Mouse (Mus musculus): ENCODE results near the gene Ccdc130. TPM values are rescaled to one million over a fixed set of nuclear protein-coding genes. Genes with fewer than 3 reads are reported as not detected.
"Not testable (repeated sequence)": the region's sequence is repeated elsewhere in the genome, so short reads cannot be mapped to it uniquely, and the experiment has no call there.

Ccdc130 gene
- polyA plus RNA-seq (2014; fragmentation: Nextera tagmentation; extraction: Ambion mirVana), result 22.5 and 28.8 TPM in 2 replicates

GRCm38 (mm10) chr8:84269950-84270773, at the start of gene Ccdc130:
TSS of gene Ccdc130 (minus strand) at chr8:84270380.
- no peaks in the 10 kb centered on the region for H3K9me3 ChIP-seq (ENCODE audit: control insufficient read depth, low read length)
- peak; percentile 99 for ATAC-seq (ENCODE audit: low read depth)
- peak within 1 kb of the TSS; percentile 75 for H3K4me3 ChIP-seq (ENCODE audit: low read depth, low read length)
- H3K9ac ChIP-seq (replicated peaks; ENCODE audit: low read depth, low read length), result peak within 1 kb of the TSS; percentile 87
- H3K4me2 ChIP-seq (ENCODE audit: low read depth, low read length), result peak within 1 kb of the TSS; percentile 83
- H3K4me1 ChIP-seq (ENCODE audit: control insufficient read depth, insufficient read depth, low read length), result peaks cover 6% of the 10 kb centered on the region; the same call in 1 of the 2 replicates
- H3K27ac ChIP-seq (ENCODE audit: low read depth, low read length), result peak within 1 kb of the TSS; percentile 73
- H3K27me3 ChIP-seq (ENCODE audit: control insufficient read depth, insufficient read depth, low read length), result no peaks in the 10 kb centered on the region
- under 1% methylated on average over 44 of the region's 44 CpGs for WGBS
- peaks cover 4% of the 10 kb centered on the region; the same call in 1 of the 2 replicates for H3K36me3 ChIP-seq (ENCODE audit: control insufficient read depth, insufficient read depth, low read length)

GRCm38 (mm10) chr8:84308376-84308775, 38.2 kb upstream of the Ccdc130 start:
- 43% methylated on average over 3 of the region's 3 CpGs for WGBS
- no peak overlapping the region for H3K27ac ChIP-seq (ENCODE audit: low read depth, low read length)
- ATAC-seq (ENCODE audit: low read depth), result no peak
- no peak overlapping the region for H3K9ac ChIP-seq (replicated peaks; ENCODE audit: low read depth, low read length)
- H3K4me2 ChIP-seq (ENCODE audit: low read depth, low read length), result no peak overlapping the region
- no peaks in the 10 kb centered on the region for H3K36me3 ChIP-seq (ENCODE audit: control insufficient read depth, insufficient read depth, low read length)
- no peaks in the 10 kb centered on the region for H3K4me1 ChIP-seq (ENCODE audit: control insufficient read depth, insufficient read depth, low read length)
- no peaks in the 10 kb centered on the region for H3K9me3 ChIP-seq (ENCODE audit: control insufficient read depth, low read length)
- no peaks in the 10 kb centered on the region for H3K27me3 ChIP-seq (ENCODE audit: control insufficient read depth, insufficient read depth, low read length)
- no peak overlapping the region for H3K4me3 ChIP-seq (ENCODE audit: low read depth, low read length)

GRCm38 (mm10) chr8:84303951-84304350, 33.8 kb upstream of the Ccdc130 start:
- H3K4me3 ChIP-seq (ENCODE audit: low read depth, low read length), result no peak overlapping the region
- no peaks in the 10 kb centered on the region for H3K4me1 ChIP-seq (ENCODE audit: control insufficient read depth, insufficient read depth, low read length)
- no peak for ATAC-seq (ENCODE audit: low read depth)
- no peaks in the 10 kb centered on the region for H3K36me3 ChIP-seq (ENCODE audit: control insufficient read depth, insufficient read depth, low read length)
- no peak overlapping the region for H3K27ac ChIP-seq (ENCODE audit: low read depth, low read length)
- H3K4me2 ChIP-seq (ENCODE audit: low read depth, low read length), result no peak overlapping the region
- 90% methylated on average over 2 of the region's 2 CpGs for WGBS
- no peak overlapping the region for H3K9ac ChIP-seq (replicated peaks; ENCODE audit: low read depth, low read length)
- no peaks in the 10 kb centered on the region for H3K9me3 ChIP-seq (ENCODE audit: control insufficient read depth, low read length)
- H3K27me3 ChIP-seq (ENCODE audit: control insufficient read depth, insufficient read depth, low read length), result no peaks in the 10 kb centered on the region

- H3K9me3 ChIP-seq (ENCODE audit: control insufficient read depth, low read length), result no peaks in the 10 kb centered on the region
- H3K27me3 ChIP-seq (ENCODE audit: control insufficient read depth, insufficient read depth, low read length), result no peaks in the 10 kb centered on the region
- no peak overlapping the region for H3K27ac ChIP-seq (ENCODE audit: low read depth, low read length)
- H3K36me3 ChIP-seq (ENCODE audit: control insufficient read depth, insufficient read depth, low read length), result no peaks in the 10 kb centered on the region
- H3K4me1 ChIP-seq (ENCODE audit: control insufficient read depth, insufficient read depth, low read length), result no peaks in the 10 kb centered on the region
- no peak overlapping the region for H3K4me2 ChIP-seq (ENCODE audit: low read depth, low read length)
- ATAC-seq (ENCODE audit: low read depth), result no peak
- 61% methylated on average over 5 of the region's 5 CpGs for WGBS
- no peak overlapping the region for H3K9ac ChIP-seq (replicated peaks; ENCODE audit: low read depth, low read length)
- no peak overlapping the region for H3K4me3 ChIP-seq (ENCODE audit: low read depth, low read length)
These were observed 27.0 kb upstream of the Ccdc130 start for GRCm38 (mm10) chr8:84297029-84297785.

- H3K27ac ChIP-seq (ENCODE audit: low read depth, low read length), result no peak overlapping the region
- WGBS, result 25% methylated on average over 8 of the region's 8 CpGs
- H3K9ac ChIP-seq (replicated peaks; ENCODE audit: low read depth, low read length), result no peak overlapping the region
- H3K4me2 ChIP-seq (ENCODE audit: low read depth, low read length), result no peak overlapping the region
- no peak for ATAC-seq (ENCODE audit: low read depth)
- H3K27me3 ChIP-seq (ENCODE audit: control insufficient read depth, insufficient read depth, low read length), result no peaks in the 10 kb centered on the region
- H3K9me3 ChIP-seq (ENCODE audit: control insufficient read depth, low read length), result no peaks in the 10 kb centered on the region
- H3K4me3 ChIP-seq (ENCODE audit: low read depth, low read length), result no peak overlapping the region
- no peaks in the 10 kb centered on the region for H3K4me1 ChIP-seq (ENCODE audit: control insufficient read depth, insufficient read depth, low read length)
- no peaks in the 10 kb centered on the region for H3K36me3 ChIP-seq (ENCODE audit: control insufficient read depth, insufficient read depth, low read length)
These were observed 21.5 kb upstream of the Ccdc130 start for GRCm38 (mm10) chr8:84291688-84292087.

GRCm38 (mm10) chr8:84291086-84291485, 20.9 kb upstream of the Ccdc130 start:
- Histone ChIP-seq H3K4me2 (ENCODE audit: low read depth, low read length) (no peak overlapping the region), H3K27me3 (ENCODE audit: control insufficient read depth, insufficient read depth, low read length) (no peaks in the 10 kb centered on the region), H3K4me1 (ENCODE audit: control insufficient read depth, insufficient read depth, low read length) (no peaks in the 10 kb centered on the region), H3K27ac (ENCODE audit: low read depth, low read length) (no peak overlapping the region), H3K36me3 (ENCODE audit: control insufficient read depth, insufficient read depth, low read length) (no peaks in the 10 kb centered on the region), H3K9me3 (ENCODE audit: control insufficient read depth, low read length) (no peaks in the 10 kb centered on the region), H3K4me3 (ENCODE audit: low read depth, low read length) (no peak overlapping the region), H3K9ac (replicated peaks; ENCODE audit: low read depth, low read length) (no peak overlapping the region)
- WGBS, result 65% methylated on average over 5 of the region's 5 CpGs
- ATAC-seq (ENCODE audit: low read depth), result no peak

- H3K4me2 ChIP-seq (ENCODE audit: low read depth, low read length), result no peak overlapping the region
- H3K36me3 ChIP-seq (ENCODE audit: control insufficient read depth, insufficient read depth, low read length), result no peaks in the 10 kb centered on the region
- H3K9me3 ChIP-seq (ENCODE audit: control insufficient read depth, low read length), result no peaks in the 10 kb centered on the region
- WGBS, result 53% methylated on average over 2 of the region's 2 CpGs
- no peaks in the 10 kb centered on the region for H3K27me3 ChIP-seq (ENCODE audit: control insufficient read depth, insufficient read depth, low read length)
- no peak overlapping the region for H3K4me3 ChIP-seq (ENCODE audit: low read depth, low read length)
- H3K27ac ChIP-seq (ENCODE audit: low read depth, low read length), result no peak overlapping the region
- no peaks in the 10 kb centered on the region for H3K4me1 ChIP-seq (ENCODE audit: control insufficient read depth, insufficient read depth, low read length)
- no peak for ATAC-seq (ENCODE audit: low read depth)
- H3K9ac ChIP-seq (replicated peaks; ENCODE audit: low read depth, low read length), result no peak overlapping the region
These were observed 18.7 kb upstream of the Ccdc130 start for GRCm38 (mm10) chr8:84288892-84289291.

GRCm38 (mm10) chr8:84285665-84286064, 15.5 kb upstream of the Ccdc130 start:
- not testable (repeated sequence) for H3K4me3 ChIP-seq (ENCODE audit: low read depth, low read length); H3K27me3 ChIP-seq (ENCODE audit: control insufficient read depth, insufficient read depth, low read length); H3K4me2 ChIP-seq (ENCODE audit: low read depth, low read length); H3K4me1 ChIP-seq (ENCODE audit: control insufficient read depth, insufficient read depth, low read length); ATAC-seq (ENCODE audit: low read depth); H3K9me3 ChIP-seq (ENCODE audit: control insufficient read depth, low read length); H3K9ac ChIP-seq (replicated peaks; ENCODE audit: low read depth, low read length); H3K36me3 ChIP-seq (ENCODE audit: control insufficient read depth, insufficient read depth, low read length); H3K27ac ChIP-seq (ENCODE audit: low read depth, low read length)
- 61% methylated on average over 5 of the region's 5 CpGs for WGBS

- H3K4me3 ChIP-seq (ENCODE audit: low read depth, low read length), result no peak overlapping the region
- H3K9me3 ChIP-seq (ENCODE audit: control insufficient read depth, low read length), result no peaks in the 10 kb centered on the region
- no peak overlapping the region for H3K27ac ChIP-seq (ENCODE audit: low read depth, low read length)
- no peaks in the 10 kb centered on the region for H3K4me1 ChIP-seq (ENCODE audit: control insufficient read depth, insufficient read depth, low read length)
- H3K36me3 ChIP-seq (ENCODE audit: control insufficient read depth, insufficient read depth, low read length), result no peaks in the 10 kb centered on the region
- no peak overlapping the region for H3K4me2 ChIP-seq (ENCODE audit: low read depth, low read length)
- 35% methylated on average over 9 of the region's 9 CpGs for WGBS
- ATAC-seq (ENCODE audit: low read depth), result no peak
- H3K27me3 ChIP-seq (ENCODE audit: control insufficient read depth, insufficient read depth, low read length), result no peaks in the 10 kb centered on the region
- no peak overlapping the region for H3K9ac ChIP-seq (replicated peaks; ENCODE audit: low read depth, low read length)
These were observed 14.5 kb upstream of the Ccdc130 start for GRCm38 (mm10) chr8:84284608-84285063.
